Mouse (Mus musculus): ENCODE measurements around the gene Mfsd4a. TPM values are rescaled to one million over a fixed set of nuclear protein-coding genes. Genes with fewer than 3 reads are reported as not detected.

The Mfsd4a gene
- polyA plus RNA-seq, 1 experiment from 2014 or later, result 7.2 TPM

DNA sequence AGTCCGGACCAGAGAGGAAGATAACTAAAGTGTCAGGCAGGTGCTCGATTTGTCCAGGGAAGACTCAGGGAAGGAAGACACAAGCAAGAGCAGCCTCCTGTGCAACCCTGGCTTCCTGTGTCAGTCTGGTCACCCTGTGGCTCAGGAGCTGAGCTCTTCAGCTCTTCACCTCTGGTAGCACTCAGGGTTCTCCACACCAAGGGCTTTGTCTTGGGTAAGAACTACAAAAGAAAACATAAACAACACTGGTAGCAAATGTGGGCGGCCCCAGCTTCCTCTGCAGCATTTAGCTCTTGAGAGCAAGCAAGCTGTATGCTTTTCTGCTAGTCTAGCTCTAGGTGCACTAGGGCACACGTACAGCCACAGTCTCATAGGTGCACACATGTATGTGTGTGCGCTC, 29.1 kb downstream of the Mfsd4a start:
- ATAC-seq (replicated peaks; ENCODE audit: insufficient number of reproducible peaks, insufficient read depth, low FRiP score, low read depth), result no peak

DNA sequence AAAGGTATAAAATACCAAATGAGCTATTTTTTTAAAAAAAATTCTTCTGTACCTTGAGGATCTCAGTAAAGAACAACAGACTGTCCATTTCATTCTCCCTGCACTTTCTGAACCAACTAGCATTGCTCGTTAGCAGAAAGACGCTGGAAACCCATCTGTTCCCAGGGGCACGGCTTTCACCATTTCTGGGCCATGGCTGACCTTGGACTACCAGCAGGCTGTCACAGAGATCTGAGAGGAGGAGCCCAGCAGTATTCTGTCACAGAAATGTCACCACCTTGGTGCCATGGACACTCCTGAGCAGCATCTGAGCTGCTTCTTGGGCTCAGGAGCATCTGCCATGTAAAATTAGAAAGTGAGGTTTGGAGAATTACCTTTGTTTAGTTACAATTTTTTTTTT, 30.1 kb downstream of the Mfsd4a start:
- no peaks in the 10 kb centered on the region for H3K9me3 ChIP-seq (replicated peaks)
- H3K36me3 ChIP-seq, result peaks cover 5% of the 10 kb centered on the region; the same call in 1 of the 2 replicates
- H3K4me3 ChIP-seq, result no peak overlapping the region
- WGBS, result 86% methylated on average over 3 of the region's 3 CpGs
- no peak overlapping the region for H3K4me2 ChIP-seq
- no peak overlapping the region for H3K27ac ChIP-seq
- no peaks in the 10 kb centered on the region for H3K27me3 ChIP-seq
- no peak for ATAC-seq (replicated peaks; ENCODE audit: insufficient number of reproducible peaks, insufficient read depth, low FRiP score, low read depth)
- H3K9ac ChIP-seq, result no peak overlapping the region
- H3K4me1 ChIP-seq (replicated peaks), result 0 out of 2 replicates have a peak, but pooled peaks cover 5% of the 10 kb centered on the region

More for the DNA sequence above, 29.1 kb downstream of the Mfsd4a start:
- no peaks in the 10 kb centered on the region for H3K27me3 ChIP-seq
- peak overlapping the region; percentile 34; the same call in 1 of the 2 replicates for H3K27ac ChIP-seq
- H3K9ac ChIP-seq, result no peak overlapping the region
- no peaks in the 10 kb centered on the region; the same call in 1 of the 2 replicates for H3K36me3 ChIP-seq
- 75% methylated on average over 5 of the region's 5 CpGs for WGBS
- H3K4me3 ChIP-seq, result no peak overlapping the region
- 0 out of 2 replicates have a peak, but pooled peaks cover 5% of the 10 kb centered on the region for H3K4me1 ChIP-seq (replicated peaks)
- H3K9me3 ChIP-seq (replicated peaks), result no peaks in the 10 kb centered on the region
- H3K4me2 ChIP-seq, result no peak overlapping the region

- Histone ChIP-seq H3K4me2 (no peak overlapping the region), H3K4me3 (no peak overlapping the region), H3K27ac (no peak overlapping the region), H3K27me3 (no peaks in the 10 kb centered on the region), H3K36me3 (peaks cover 49% of the 10 kb centered on the region), H3K9me3 (replicated peaks) (no peaks in the 10 kb centered on the region), H3K4me1 (replicated peaks) (no peaks in the 10 kb centered on the region; the same call in 1 of the 2 replicates), H3K9ac (no peak overlapping the region)
- 80% methylated on average over 7 of the region's 7 CpGs for WGBS
- no peak for ATAC-seq (replicated peaks; ENCODE audit: insufficient number of reproducible peaks, insufficient read depth, low FRiP score, low read depth)
These were observed 35.7 kb downstream of the Mfsd4a start for GRCm38 (mm10) chr1:132032172-132032571.

- peaks cover 55% of the 10 kb centered on the region for H3K36me3 ChIP-seq
- no peaks in the 10 kb centered on the region for H3K27me3 ChIP-seq
- no peak overlapping the region for H3K27ac ChIP-seq
- no peak for ATAC-seq (replicated peaks; ENCODE audit: insufficient number of reproducible peaks, insufficient read depth, low FRiP score, low read depth)
- 76% methylated on average over 2 of the region's 2 CpGs for WGBS
- no peaks in the 10 kb centered on the region; the same call in 1 of the 2 replicates for H3K4me1 ChIP-seq (replicated peaks)
- H3K9me3 ChIP-seq (replicated peaks), result no peaks in the 10 kb centered on the region
- H3K9ac ChIP-seq, result no peak overlapping the region
- H3K4me3 ChIP-seq, result no peak overlapping the region
- no peak overlapping the region for H3K4me2 ChIP-seq
These were observed 37.3 kb downstream of the Mfsd4a start for GRCm38 (mm10) chr1:132030574-132030973.

DNA sequence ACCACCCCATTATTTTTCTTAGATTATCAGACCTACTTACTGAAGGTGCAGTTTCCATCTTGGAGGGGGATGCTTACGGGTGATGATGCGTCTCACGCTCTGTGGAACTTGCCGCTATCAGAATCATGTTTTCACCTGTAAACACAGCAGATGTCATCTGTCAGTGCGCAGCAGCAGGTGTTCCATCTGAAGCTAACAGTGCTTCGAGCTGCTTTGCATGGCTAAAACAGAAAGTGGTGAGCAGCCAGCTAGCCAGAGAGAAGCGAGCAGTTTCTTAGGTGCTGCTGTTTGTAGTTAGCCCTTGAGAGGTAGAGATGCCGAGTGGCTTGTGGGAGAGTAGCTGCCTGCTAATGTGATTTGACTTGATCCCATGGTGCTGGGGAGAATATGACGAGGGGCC, 39.4 kb downstream of the Mfsd4a start:
- Histone ChIP-seq H3K9me3 (replicated peaks) (no peaks in the 10 kb centered on the region), H3K36me3 (peaks cover 66% of the 10 kb centered on the region), H3K4me1 (replicated peaks) (peaks cover 3% of the 10 kb centered on the region), H3K4me2 (no peak overlapping the region), H3K4me3 (no peak overlapping the region), H3K27me3 (no peaks in the 10 kb centered on the region), H3K27ac (no peak overlapping the region), H3K9ac (no peak overlapping the region)
- no peak for ATAC-seq (replicated peaks; ENCODE audit: insufficient number of reproducible peaks, insufficient read depth, low FRiP score, low read depth)
- WGBS, result 89% methylated on average over 9 of the region's 9 CpGs

- 80% methylated on average over 5 of the region's 5 CpGs for WGBS
- Histone ChIP-seq H3K36me3 (peaks cover 66% of the 10 kb centered on the region), H3K27ac (no peak overlapping the region), H3K4me2 (no peak overlapping the region), H3K9ac (no peak overlapping the region), H3K4me3 (no peak overlapping the region), H3K9me3 (replicated peaks) (no peaks in the 10 kb centered on the region), H3K27me3 (no peaks in the 10 kb centered on the region), H3K4me1 (replicated peaks) (peaks cover 3% of the 10 kb centered on the region)
- ATAC-seq (replicated peaks; ENCODE audit: insufficient number of reproducible peaks, insufficient read depth, low FRiP score, low read depth), result no peak
These were observed 39.9 kb downstream of the Mfsd4a start for GRCm38 (mm10) chr1:132027978-132028377.

DNA sequence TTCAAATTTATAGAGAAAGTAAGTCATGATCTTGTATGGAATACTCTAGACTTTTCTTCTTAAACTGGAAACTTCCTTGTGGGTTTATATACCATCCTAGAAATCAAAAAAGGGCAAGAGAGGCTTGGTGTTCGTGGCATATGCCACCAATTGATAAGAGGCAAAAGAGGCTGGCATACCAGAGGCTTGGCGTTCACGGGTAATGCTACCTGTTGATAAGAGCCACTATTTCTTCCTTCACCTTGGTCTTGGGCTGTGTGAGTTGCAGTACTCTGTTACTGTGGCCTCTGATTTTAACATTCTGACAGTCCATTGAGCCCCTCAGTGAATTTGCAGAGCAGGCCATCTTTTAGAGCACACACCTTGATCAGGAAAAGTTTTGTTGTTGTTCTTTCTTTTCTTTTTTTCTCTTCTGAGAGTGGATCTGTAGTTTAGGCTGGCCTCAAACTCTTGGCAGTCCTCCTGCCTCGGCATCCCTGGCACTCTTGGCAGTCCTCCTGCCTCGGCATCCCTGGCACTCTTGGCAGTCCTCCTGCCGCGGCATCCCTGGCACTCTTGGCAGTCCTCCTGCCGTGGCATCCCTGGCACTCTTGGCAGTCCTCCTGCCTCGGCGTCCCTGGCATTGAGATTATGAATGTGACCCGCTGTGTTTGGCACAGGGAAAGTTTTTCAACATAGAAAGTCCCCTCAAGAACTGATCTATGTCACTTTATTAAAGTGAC, 40.8 kb downstream of the Mfsd4a start:
- no peak overlapping the region for H3K9ac ChIP-seq
- no peak overlapping the region for H3K4me2 ChIP-seq
- H3K9me3 ChIP-seq (replicated peaks), result no peaks in the 10 kb centered on the region
- H3K27me3 ChIP-seq, result no peaks in the 10 kb centered on the region
- ATAC-seq (replicated peaks; ENCODE audit: insufficient number of reproducible peaks, insufficient read depth, low FRiP score, low read depth), result no peak
- no peak overlapping the region for H3K4me3 ChIP-seq
- H3K36me3 ChIP-seq, result peaks cover 65% of the 10 kb centered on the region
- H3K4me1 ChIP-seq (replicated peaks), result peaks cover 3% of the 10 kb centered on the region
- no peak overlapping the region for H3K27ac ChIP-seq
- 79% methylated on average over 11 of the region's 11 CpGs for WGBS

DNA sequence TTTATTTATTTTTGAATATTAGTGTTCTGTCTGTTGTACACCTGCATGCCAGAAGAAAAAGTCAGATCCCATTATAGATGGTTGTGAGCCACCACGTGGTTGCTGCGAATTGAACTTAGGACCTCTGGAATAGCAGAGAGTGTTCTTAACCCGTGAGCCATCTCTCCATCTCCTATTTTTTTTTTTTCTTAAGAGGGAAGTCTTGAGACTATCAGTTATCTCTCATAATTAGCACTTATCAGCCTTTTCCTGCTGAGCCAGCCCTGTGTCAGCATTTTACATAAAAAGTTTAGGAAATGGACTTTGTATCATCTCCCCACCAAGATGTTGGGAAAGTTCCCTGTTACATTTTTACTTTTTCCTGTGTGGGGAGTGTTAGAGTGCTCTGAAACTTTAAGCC, 45.8 kb downstream of the Mfsd4a start:
- no peak overlapping the region for H3K27ac ChIP-seq
- no peak overlapping the region for H3K4me3 ChIP-seq
- no peaks in the 10 kb centered on the region for H3K9me3 ChIP-seq (replicated peaks)
- H3K4me1 ChIP-seq (replicated peaks), result peaks cover 3% of the 10 kb centered on the region; the same call in 1 of the 2 replicates
- no peaks in the 10 kb centered on the region for H3K27me3 ChIP-seq
- no peak overlapping the region for H3K4me2 ChIP-seq
- peaks cover 69% of the 10 kb centered on the region for H3K36me3 ChIP-seq
- ATAC-seq (replicated peaks; ENCODE audit: insufficient number of reproducible peaks, insufficient read depth, low FRiP score, low read depth), result no peak
- 79% methylated on average over 3 of the region's 3 CpGs for WGBS
- no peak overlapping the region for H3K9ac ChIP-seq

DNA sequence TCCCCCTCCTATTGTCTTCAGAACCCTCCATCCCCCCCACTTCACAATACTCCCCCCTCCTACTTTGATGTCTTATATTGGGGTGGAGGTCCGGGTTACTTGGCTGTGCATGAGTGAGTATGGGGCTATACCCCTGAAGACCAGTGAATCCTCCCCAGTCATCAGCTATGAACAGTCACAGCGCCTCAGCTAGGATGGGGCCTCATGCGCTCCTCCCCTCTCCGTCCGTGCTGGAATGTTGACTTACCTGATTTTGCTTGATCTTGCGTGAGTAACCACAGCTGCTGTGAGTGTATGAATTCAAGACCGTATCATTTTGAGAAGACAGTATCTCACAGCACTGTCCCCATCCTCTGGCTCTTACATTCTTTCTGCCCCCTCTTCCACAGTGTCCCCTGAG, 48.0 kb downstream of the Mfsd4a start:
- Histone ChIP-seq H3K4me1 (replicated peaks) (peaks cover under 1% of the 10 kb centered on the region; the same call in 1 of the 2 replicates), H3K9me3 (replicated peaks) (no peaks in the 10 kb centered on the region), H3K4me3 (no peak overlapping the region), H3K27ac (no peak overlapping the region), H3K4me2 (no peak overlapping the region), H3K9ac (no peak overlapping the region), H3K27me3 (no peaks in the 10 kb centered on the region), H3K36me3 (peaks cover 75% of the 10 kb centered on the region)
- 93% methylated on average over 7 of the region's 7 CpGs for WGBS
- no peak for ATAC-seq (replicated peaks; ENCODE audit: insufficient number of reproducible peaks, insufficient read depth, low FRiP score, low read depth)

GRCm38 (mm10) chr1:132016691-132017090, 51.2 kb downstream of the Mfsd4a start:
- peaks cover 60% of the 10 kb centered on the region for H3K36me3 ChIP-seq
- H3K27me3 ChIP-seq, result no peaks in the 10 kb centered on the region
- ATAC-seq (replicated peaks; ENCODE audit: insufficient number of reproducible peaks, insufficient read depth, low FRiP score, low read depth), result no peak
- no peak overlapping the region for H3K9ac ChIP-seq
- no peak overlapping the region for H3K4me3 ChIP-seq
- H3K4me2 ChIP-seq, result no peak overlapping the region
- H3K4me1 ChIP-seq (replicated peaks), result no peaks in the 10 kb centered on the region
- WGBS, result 96% methylated on average over 1 of the region's 1 CpGs
- H3K9me3 ChIP-seq (replicated peaks), result no peaks in the 10 kb centered on the region
- H3K27ac ChIP-seq, result no peak overlapping the region

- H3K27me3 ChIP-seq, result no peaks in the 10 kb centered on the region
- H3K4me2 ChIP-seq, result no peak overlapping the region
- H3K4me3 ChIP-seq, result no peak overlapping the region
- H3K4me1 ChIP-seq (replicated peaks), result peaks cover 3% of the 10 kb centered on the region
- H3K9ac ChIP-seq, result no peak overlapping the region
- no peaks in the 10 kb centered on the region for H3K9me3 ChIP-seq (replicated peaks)
- no peak overlapping the region for H3K27ac ChIP-seq
- peaks cover 44% of the 10 kb centered on the region for H3K36me3 ChIP-seq
- ATAC-seq (replicated peaks; ENCODE audit: insufficient number of reproducible peaks, insufficient read depth, low FRiP score, low read depth), result no peak
- WGBS, result 85% methylated on average over 1 of the region's 1 CpGs
These were observed 53.1 kb downstream of the Mfsd4a start for GRCm38 (mm10) chr1:132014800-132015199.

- Histone ChIP-seq H3K9ac (no peak overlapping the region), H3K27ac (no peak overlapping the region), H3K27me3 (no peaks in the 10 kb centered on the region), H3K9me3 (replicated peaks) (no peaks in the 10 kb centered on the region), H3K36me3 (peaks cover 26% of the 10 kb centered on the region; the same call in 1 of the 2 replicates), H3K4me2 (no peak overlapping the region), H3K4me3 (no peak overlapping the region), H3K4me1 (replicated peaks) (peaks cover 11% of the 10 kb centered on the region)
- WGBS, result 85% methylated on average over 8 of the region's 8 CpGs
- ATAC-seq (replicated peaks; ENCODE audit: insufficient number of reproducible peaks, insufficient read depth, low FRiP score, low read depth), result no peak
These were observed 55.0 kb downstream of the Mfsd4a start for GRCm38 (mm10) chr1:132012861-132013260.

Data from heart, embryonic 15.5 days (tissue).